Mouse (Mus musculus) midbrain, postnatal 0 days (tissue): ENCODE measurements around the gene Opn4. TPM values are rescaled to one million over a fixed set of nuclear protein-coding genes. Genes with fewer than 3 reads are reported as not detected.

Experiments
- ATAC-seq: fragments of 200-750 bp; cut with Nextera tagmentation; 2 replicates; pipeline ENCODE4 v1.8.0; 2017; ENCODE audit warnings: moderate number of reproducible peaks, mild to moderate bottlenecking, moderate TSS enrichment, moderate library complexity; ENCODE audit not compliant: low FRiP score
- DNase-seq: peaks from one replicate; pipeline ENCODE4 v3.0.0-alpha.2; 2015; ENCODE audit warnings: low spot score
- H3K27ac ChIP-seq: fragments of 300-500 bp; sonication (generic); 2 replicates; pipeline ENCODE4 v1.5.1; 2014; ENCODE audit warnings: low read depth, mild to moderate bottlenecking, low read length, mixed read lengths
- H3K27me3 ChIP-seq: fragments of 300-500 bp; sonication (generic); 2 replicates; pipeline ENCODE4 v1.6.1; 2014; ENCODE audit warnings: low read length, control low read depth, mixed read lengths; ENCODE audit not compliant: insufficient read depth
- H3K36me3 ChIP-seq: fragments of 300-500 bp; sonication (generic); 2 replicates; pipeline ENCODE4 v1.6.1; 2014; ENCODE audit warnings: low read length, control low read depth, mixed read lengths; ENCODE audit not compliant: insufficient read depth
- H3K4me1 ChIP-seq: fragments of 300-500 bp; sonication (generic); 2 replicates; pipeline ENCODE4 v1.6.1; 2014; ENCODE audit warnings: mild to moderate bottlenecking, control low read depth, antibody characterized with exemption, low read length, mixed read lengths; ENCODE audit not compliant: insufficient read depth
- H3K4me2 ChIP-seq: fragments of 300-500 bp; sonication (generic); 2 replicates; pipeline ENCODE4 v1.6.1; 2014; ENCODE audit warnings: low read depth, mild to moderate bottlenecking, low read length, mixed read lengths; ENCODE audit not compliant: poor library complexity, severe bottlenecking
- H3K4me3 ChIP-seq: fragments of 300-500 bp; sonication (generic); 2 replicates; pipeline ENCODE4 v1.5.1; 2014; ENCODE audit warnings: low read depth, mild to moderate bottlenecking, low read length, moderate library complexity
- H3K9ac ChIP-seq: fragments of 300-500 bp; sonication (generic); replicated peaks from 2 replicates; pipeline ENCODE4 v1.6.1; 2014; ENCODE audit warnings: mild to moderate bottlenecking, low read length, moderate library complexity, mixed read lengths; ENCODE audit not compliant: poor library complexity, severe bottlenecking
- H3K9me3 ChIP-seq: fragments of 300-500 bp; sonication (generic); 2 replicates; pipeline ENCODE4 v1.6.1; 2016; ENCODE audit warnings: low read length, control low read depth
- CTCF ChIP-seq: IDR thresholded peaks from 2 replicates; pipeline ENCODE4 v1.5.1; 2016; ENCODE audit warnings: antibody characterized with exemption, mild to moderate bottlenecking
- WGBS: fragments of 180-500 bp; shearing (Covaris S2); extraction: QIAGEN DNeasy Blood & Tissue Kit; methylation state at CpG from one replicate; pipeline ENCODE4 v1.1.7; 2014; 5-methylcytosine and 5-hydroxymethylcytosine counted together
- polyA plus RNA-seq: library from polyadenylated mRNA; unstranded; fragments of >200 nt; fragmentation: Nextera tagmentation; extraction: Ambion mirVana; gene quantifications from 2 replicates; pipeline ENCODE4 v1.2.1, GENCODE M21; 2015
- total RNA-seq: library from RNA; depleted of rRNA; stranded (reverse); fragments of >200 nt; gene quantifications from 2 replicates; pipeline ENCODE4 v1.2.3, GENCODE M21; 2014

Opn4 gene
- total and polyA plus RNA-seq, 2 experiments from 2014 or later: 0.14 TPM; not detected in 1

GRCm38 (mm10) chr14:34552226-34552625, 47.7 kb downstream of the Opn4 start:
- no peak overlapping the region for H3K27ac ChIP-seq
- TF ChIP-seq CTCF: no peak
- ATAC-seq (no peak), DNase-seq (no peak)
- H3K9ac ChIP-seq: no peak overlapping the region
- H3K9me3 ChIP-seq: no peaks in the 10 kb centered on the region
- H3K4me1 ChIP-seq: no peaks in the 10 kb centered on the region
- H3K4me3 ChIP-seq: no peak overlapping the region
- WGBS: 88% methylated on average over 5 of the region's 5 CpGs
- no peak overlapping the region for H3K4me2 ChIP-seq
- no peaks in the 10 kb centered on the region for H3K36me3 ChIP-seq
- no peaks in the 10 kb centered on the region for H3K27me3 ChIP-seq

GRCm38 (mm10) chr14:34549004-34549671, 50.8 kb downstream of the Opn4 start:
- 2% methylated on average over 47 of the region's 55 CpGs for WGBS
- DNase-seq (peak; percentile 92), ATAC-seq (peak; percentile 96)
- H3K4me2 ChIP-seq: peak overlapping the region; percentile 85
- H3K27ac ChIP-seq: peak overlapping the region; percentile 87
- H3K9me3 ChIP-seq: no peaks in the 10 kb centered on the region
- peak; percentile 98 for TF ChIP-seq CTCF
- no peaks in the 10 kb centered on the region for H3K36me3 ChIP-seq
- H3K9ac ChIP-seq: peak overlapping the region; percentile 97
- peak overlapping the region; percentile 76 for H3K4me3 ChIP-seq
- no peaks in the 10 kb centered on the region for H3K27me3 ChIP-seq
- H3K4me1 ChIP-seq: no peaks in the 10 kb centered on the region

- H3K4me1 ChIP-seq: no peaks in the 10 kb centered on the region
- TF ChIP-seq CTCF: no peak
- DNase-seq: peak; percentile 54
- 1% methylated on average over 27 of the region's 27 CpGs for WGBS
- H3K36me3 ChIP-seq: no peaks in the 10 kb centered on the region
- peak overlapping the region; percentile 87 for H3K27ac ChIP-seq
- H3K9ac ChIP-seq: peak overlapping the region; percentile 97
- peak; percentile 50; the same call in 1 of the 2 replicates for ATAC-seq
- H3K4me3 ChIP-seq: peak overlapping the region; percentile 76
- no peaks in the 10 kb centered on the region for H3K27me3 ChIP-seq
- H3K4me2 ChIP-seq: peak overlapping the region; percentile 85
- H3K9me3 ChIP-seq: no peaks in the 10 kb centered on the region
Observed at GRCm38 (mm10) chr14:34548391-34549001, 51.4 kb downstream of the Opn4 start.

GRCm38 (mm10) chr14:34544545-34544944, 55.4 kb downstream of the Opn4 start:
- H3K4me1 ChIP-seq: no peaks in the 10 kb centered on the region
- ATAC-seq (no peak), DNase-seq (no peak)
- WGBS: 84% methylated on average over 2 of the region's 2 CpGs
- no peak overlapping the region for H3K27ac ChIP-seq
- no peaks in the 10 kb centered on the region for H3K36me3 ChIP-seq
- no peaks in the 10 kb centered on the region for H3K27me3 ChIP-seq
- H3K9me3 ChIP-seq: no peaks in the 10 kb centered on the region
- H3K9ac ChIP-seq: no peak overlapping the region
- no peak overlapping the region for H3K4me3 ChIP-seq
- no peak for TF ChIP-seq CTCF
- H3K4me2 ChIP-seq: no peak overlapping the region

GRCm38 (mm10) chr14:34544001-34544400, 55.9 kb downstream of the Opn4 start:
- no peak for TF ChIP-seq CTCF
- 93% methylated on average over 6 of the region's 6 CpGs for WGBS

GRCm38 (mm10) chr14:34543596-34543995, 56.3 kb downstream of the Opn4 start:
- ATAC-seq (no peak), DNase-seq (no peak)
- no peak overlapping the region for H3K9ac ChIP-seq
- H3K4me2 ChIP-seq: no peak overlapping the region
- H3K27me3 ChIP-seq: no peaks in the 10 kb centered on the region
- H3K4me1 ChIP-seq: no peaks in the 10 kb centered on the region
- no peaks in the 10 kb centered on the region for H3K36me3 ChIP-seq
- no peak overlapping the region for H3K27ac ChIP-seq
- no peaks in the 10 kb centered on the region for H3K9me3 ChIP-seq
- TF ChIP-seq CTCF: no peak
- no peak overlapping the region for H3K4me3 ChIP-seq
- 69% methylated on average over 6 of the region's 6 CpGs for WGBS

More at GRCm38 (mm10) chr14:34544001-34544400, 55.9 kb downstream of the Opn4 start:
- H3K9me3 ChIP-seq: no peaks in the 10 kb centered on the region
- H3K4me3 ChIP-seq: no peak overlapping the region
- no peaks in the 10 kb centered on the region for H3K36me3 ChIP-seq
- no peak overlapping the region for H3K9ac ChIP-seq
- H3K27me3 ChIP-seq: no peaks in the 10 kb centered on the region
- H3K27ac ChIP-seq: no peak overlapping the region
- H3K4me2 ChIP-seq: no peak overlapping the region
- H3K4me1 ChIP-seq: no peaks in the 10 kb centered on the region
- no peak for ATAC-seq
- DNase-seq: no peak
